ENCODE assay signal across 19 mouse cellular contexts in the genomic region with DNA sequence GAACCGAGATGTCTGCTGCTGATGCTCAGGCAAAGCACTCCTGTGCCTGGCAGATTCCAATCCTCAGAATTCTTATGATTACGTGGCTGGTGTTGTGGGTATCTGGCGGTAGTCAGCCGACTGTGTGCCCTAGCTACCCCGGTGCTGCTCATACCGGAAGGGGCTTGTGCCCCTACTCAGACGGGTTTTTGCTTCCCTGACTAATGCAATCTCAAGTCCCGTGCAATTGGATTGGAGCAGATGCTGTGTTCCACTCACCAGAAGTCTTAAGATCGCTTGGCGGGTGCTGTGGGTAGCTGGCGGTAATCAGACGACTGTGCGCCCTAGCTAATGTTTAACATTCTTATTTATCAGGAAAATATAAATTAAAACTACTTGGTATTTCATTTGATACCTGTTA.
"Had no signal": no experiment of that assay in that cellular context is flagged by ENCODE, and none has a peak within 500 bp of the region (broad histone marks: within the 10 kb centered on the region; RNA-seq: fewer than 3 reads in every experiment).

No protein-coding gene starts in this region.

- H3K4me2 ChIP-seq: lung, embryonic 15.5 days; midbrain, embryonic 11.5 days; midbrain, embryonic 13.5 days; midbrain, embryonic 15.5 days; neural tube, embryonic 12.5 days had no signal

- H3K4me1 ChIP-seq: lung, embryonic 15.5 days; megakaryocyte, embryonic 14.5 days; midbrain, embryonic 13.5 days; midbrain, embryonic 15.5 days; neural tube, embryonic 12.5 days had no signal

- H3K9ac ChIP-seq: lung, embryonic 15.5 days; midbrain, embryonic 13.5 days; midbrain, embryonic 15.5 days; neural tube, embryonic 12.5 days had no signal

- H3K4me3 ChIP-seq: lung, embryonic 15.5 days; megakaryocyte, embryonic 14.5 days; midbrain, embryonic 13.5 days; midbrain, embryonic 15.5 days; neural tube, embryonic 12.5 days had no signal

- H3K27ac ChIP-seq: lung, embryonic 15.5 days; macrophage; midbrain, embryonic 13.5 days; midbrain, embryonic 15.5 days; neural tube, embryonic 12.5 days had no signal

- ATAC-seq: lung, postnatal 0 days; midbrain, embryonic 13.5 days; midbrain, embryonic 15.5 days had no signal

- H3K27me3 ChIP-seq: lung, embryonic 15.5 days; megakaryocyte, embryonic 14.5 days; midbrain, embryonic 13.5 days; midbrain, embryonic 15.5 days; neural tube, embryonic 12.5 days had no signal

- DNase-seq: lung, adult 2 months; lung, postnatal 14 days; lung, postnatal 36 days; retina, postnatal 1 day; right cerebral cortex, adult 18-20 months; right cerebral cortex, postnatal 25 days; right cerebral cortex, postnatal 4 days; spleen, adult 18-20 months; thymus, adult 18-20 months; thymus, postnatal 14 days; thymus, postnatal 36 days had no signal

- H3K36me3 ChIP-seq: lung, embryonic 15.5 days; midbrain, embryonic 13.5 days; midbrain, embryonic 15.5 days; neural tube, embryonic 12.5 days had no signal

- H3K9me3 ChIP-seq: lung, embryonic 15.5 days; midbrain, embryonic 13.5 days; midbrain, embryonic 15.5 days; neural tube, embryonic 12.5 days had no signal
